Mouse (Mus musculus) cortical plate, adult 2 months (tissue): ENCODE data around the gene Thoc6.

Experiments used
- CTCF ChIP-seq: fragments of 200-500 bp; IDR thresholded peaks from 2 replicates; pipeline ENCODE4 v1.5.1; 2011; ENCODE audit warnings: mild to moderate bottlenecking, control low read depth, low read length; ENCODE audit not compliant: insufficient read depth; ENCODE audit errors: extremely low read depth
- POLR2A ChIP-seq: fragments of 200-500 bp; IDR thresholded peaks from 2 replicates; pipeline ENCODE4 v1.6.1; 2011; ENCODE audit warnings: mild to moderate bottlenecking, low read length, control low read depth; ENCODE audit not compliant: insufficient read depth; ENCODE audit errors: extremely low read depth

DNA sequence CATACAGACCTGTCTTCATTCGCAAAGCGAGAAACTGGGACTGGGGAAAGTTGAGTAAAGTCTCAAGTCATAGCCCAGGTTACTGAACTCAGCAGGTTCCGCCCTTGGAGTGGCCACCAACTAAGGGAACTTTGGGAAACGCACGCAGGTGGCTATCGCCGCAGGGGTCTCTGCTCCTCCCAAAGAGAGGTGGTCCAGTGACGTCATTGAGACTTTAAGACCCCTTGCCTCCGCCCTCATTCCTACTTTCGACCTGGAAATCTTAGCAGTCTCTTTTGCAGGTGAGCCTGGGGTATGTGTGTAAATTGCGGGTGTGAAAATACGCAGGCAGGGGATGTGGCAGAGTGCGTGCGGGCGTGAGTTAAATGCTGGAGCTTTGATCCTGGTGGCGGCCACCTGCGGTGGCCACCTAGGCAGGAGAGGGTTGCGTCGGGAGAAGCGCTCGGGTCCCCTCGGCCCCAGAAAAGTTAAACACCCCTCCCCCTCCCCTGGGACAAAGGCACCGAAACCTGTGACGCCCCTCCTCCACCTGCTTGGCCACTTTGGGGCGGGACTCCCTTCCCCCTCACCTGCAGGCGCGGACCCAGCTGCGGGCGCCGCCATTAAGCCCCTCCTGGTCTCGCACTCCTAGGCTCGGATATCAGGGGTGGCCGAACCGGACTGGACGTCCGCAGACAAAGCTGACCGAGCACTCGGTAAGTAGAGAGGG, 5.6 kb upstream of the Thoc6 start, which contains the start of gene Cldn6:
- TF ChIP-seq POLR2A (no peak), CTCF (no peak)
